Mouse (Mus musculus) MEL (cell line): ENCODE data around the gene Mecp2.

Experiments used
- CTCF ChIP-seq, 3 experiments: IDR thresholded peaks in 2 of 3; conservative IDR thresholded peaks in 1 of 3; 2 replicates each; pipeline ENCODE4 v1.5.1; 2011 to 2012; ENCODE audit warnings: low read length in 3 of 3, low read depth in 2 of 3, mild to moderate bottlenecking in 2 of 3, improper control_type of control experiment in 1 of 3, inconsistent platforms in 1 of 3, mixed read lengths in 1 of 3, moderate library complexity in 1 of 3; ENCODE audit not compliant: control insufficient read depth in 1 of 3, insufficient read depth in 1 of 3, poor library complexity in 1 of 3, severe bottlenecking in 1 of 3
- MEF2A ChIP-seq: IDR thresholded peaks from 2 replicates; pipeline ENCODE4 v1.6.1; 2014; ENCODE audit warnings: low read depth, mild to moderate bottlenecking, inconsistent platforms, low read length, improper control_type of control experiment; ENCODE audit not compliant: poor library complexity, insufficient replicate concordance, severe bottlenecking; ENCODE audit errors: extremely low read depth
- MYB ChIP-seq: IDR thresholded peaks from 2 replicates; pipeline ENCODE4 v1.6.1; 2011; ENCODE audit warnings: mild to moderate bottlenecking, low read depth, low read length, improper control_type of control experiment
- MYC ChIP-seq: IDR thresholded peaks from 2 replicates; pipeline ENCODE4 v1.6.1; 2011; ENCODE audit warnings: low read depth, mild to moderate bottlenecking, low read length, improper control_type of control experiment, moderate library complexity
- POLR2A ChIP-seq, 2 experiments: IDR thresholded peaks; 2 replicates each; pipeline ENCODE4 v1.6.1; 2011 to 2012; ENCODE audit warnings: low read length in 2 of 2, mild to moderate bottlenecking in 2 of 2, control low read depth in 1 of 2, improper control_type of control experiment in 1 of 2, low read depth in 1 of 2, moderate library complexity in 1 of 2; ENCODE audit not compliant: control insufficient read depth in 1 of 2, insufficient read depth in 1 of 2, poor library complexity in 1 of 2
- POLR2AphosphoS5 ChIP-seq: IDR thresholded peaks from 2 replicates; pipeline ENCODE4 v1.6.1; 2012; ENCODE audit warnings: low read depth, borderline replicate concordance, mild to moderate bottlenecking, inconsistent platforms, low read length, moderate library complexity, mixed read lengths
- RAD21 ChIP-seq: IDR thresholded peaks from 2 replicates; pipeline ENCODE4 v1.6.1; 2011; ENCODE audit warnings: mild to moderate bottlenecking, low read depth, low read length, improper control_type of control experiment
- SIN3A ChIP-seq: IDR thresholded peaks from 2 replicates; pipeline ENCODE4 v1.6.1; 2012; ENCODE audit warnings: low read length, improper control_type of control experiment, inconsistent platforms
- SMC3 ChIP-seq: IDR thresholded peaks from 2 replicates; pipeline ENCODE4 v1.6.1; 2011; ENCODE audit warnings: low read depth, low read length, improper control_type of control experiment
- TAL1 ChIP-seq: IDR thresholded peaks from 2 replicates; pipeline ENCODE4 v1.6.1; 2012; ENCODE audit warnings: mild to moderate bottlenecking, inconsistent platforms, low read length, moderate library complexity, mixed read lengths
- TCF12 ChIP-seq: IDR thresholded peaks from 2 replicates; pipeline ENCODE4 v1.6.1; 2014; ENCODE audit warnings: low read depth, mild to moderate bottlenecking, inconsistent platforms, low read length, improper control_type of control experiment, moderate library complexity
- UBTF ChIP-seq: IDR thresholded peaks from 2 replicates; pipeline ENCODE4 v1.6.1; 2012; ENCODE audit warnings: low read depth, mild to moderate bottlenecking, inconsistent platforms, low read length, improper control_type of control experiment, moderate library complexity, borderline replicate concordance; ENCODE audit not compliant: insufficient read depth
- ZC3H11A ChIP-seq: IDR thresholded peaks from 2 replicates; pipeline ENCODE4 v1.6.1; 2012; ENCODE audit warnings: low read depth, mild to moderate bottlenecking, inconsistent platforms, low read length, improper control_type of control experiment

DNA sequence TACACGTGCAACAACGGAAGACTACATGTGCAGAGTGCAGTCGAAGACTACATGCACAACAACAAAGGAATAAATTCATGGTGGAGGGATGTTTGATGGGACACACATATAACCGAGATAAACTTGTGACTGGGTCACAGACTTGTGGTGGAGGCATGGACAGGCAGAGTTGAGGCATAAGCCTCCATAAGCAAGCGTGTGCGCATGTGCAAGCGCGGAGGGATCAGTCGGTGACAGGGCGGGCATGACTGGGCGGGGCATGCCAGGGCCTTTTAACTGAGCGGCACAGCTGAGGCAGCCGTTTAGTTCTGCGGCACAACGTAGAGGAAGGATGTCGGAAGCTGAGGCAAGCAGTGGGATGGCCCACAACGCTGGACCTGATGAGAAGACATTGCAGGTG is 41.8 kb upstream of the Mecp2 start, which contains the start of gene Tktl1:
- TF ChIP-seq POLR2A (IDR thresholded peaks at IDR 0.05; ENCODE audit: control insufficient read depth in 1 of 2, insufficient read depth in 1 of 2, low read depth in 1 of 2, low read length in 2 of 2, poor library complexity in 1 of 2) (no peak), TAL1 (no peak), CTCF (IDR thresholded peaks at IDR 0.05 in 2 of 3, conservative IDR thresholded peaks at IDR 0.05 in 1 of 3; ENCODE audit: control insufficient read depth in 1 of 3, insufficient read depth in 1 of 3, low read depth in 2 of 3, low read length in 3 of 3, poor library complexity in 1 of 3, severe bottlenecking in 1 of 3) (no peak), SMC3 (no peak), MYC (no peak), SIN3A (no peak), TCF12 (no peak), MEF2A (no peak), MYB (no peak), POLR2AphosphoS5 (no peak), UBTF (no peak), RAD21 (no peak), ZC3H11A (no peak)
